Mouse (Mus musculus) ovary, postnatal 10 days (tissue): ENCODE data around the gene Ikzf1.

Experiments
- DNase-seq: peaks from one replicate; pipeline ENCODE4 v3.0.0; 2022; ENCODE audit warnings: low spot score

Ikzf1 gene

GRCm38 (mm10) chr11:11809404-11810175 lies 124.8 kb downstream of the Ikzf1 start:
- no peak for DNase-seq

- DNase-seq, result no peak
Observed at GRCm38 (mm10) chr11:11811906-11812480, 127.2 kb downstream of the Ikzf1 start.

GRCm38 (mm10) chr11:11815737-11816136 lies 130.9 kb downstream of the Ikzf1 start:
- DNase-seq, result no peak

GRCm38 (mm10) chr11:11818797-11819196 lies 134.0 kb downstream of the Ikzf1 start:
- DNase-seq, result no peak

- no peak for DNase-seq
Observed at GRCm38 (mm10) chr11:11819206-11819605, 134.4 kb downstream of the Ikzf1 start.

GRCm38 (mm10) chr11:11820251-11820650 lies 135.4 kb downstream of the Ikzf1 start:
- DNase-seq, result no peak

- DNase-seq, result no peak
Observed at GRCm38 (mm10) chr11:11820737-11821136, 135.9 kb downstream of the Ikzf1 start.

GRCm38 (mm10) chr11:11821387-11821975 lies 136.7 kb downstream of the Ikzf1 start:
- no peak for DNase-seq
